In the genomic region with DNA sequence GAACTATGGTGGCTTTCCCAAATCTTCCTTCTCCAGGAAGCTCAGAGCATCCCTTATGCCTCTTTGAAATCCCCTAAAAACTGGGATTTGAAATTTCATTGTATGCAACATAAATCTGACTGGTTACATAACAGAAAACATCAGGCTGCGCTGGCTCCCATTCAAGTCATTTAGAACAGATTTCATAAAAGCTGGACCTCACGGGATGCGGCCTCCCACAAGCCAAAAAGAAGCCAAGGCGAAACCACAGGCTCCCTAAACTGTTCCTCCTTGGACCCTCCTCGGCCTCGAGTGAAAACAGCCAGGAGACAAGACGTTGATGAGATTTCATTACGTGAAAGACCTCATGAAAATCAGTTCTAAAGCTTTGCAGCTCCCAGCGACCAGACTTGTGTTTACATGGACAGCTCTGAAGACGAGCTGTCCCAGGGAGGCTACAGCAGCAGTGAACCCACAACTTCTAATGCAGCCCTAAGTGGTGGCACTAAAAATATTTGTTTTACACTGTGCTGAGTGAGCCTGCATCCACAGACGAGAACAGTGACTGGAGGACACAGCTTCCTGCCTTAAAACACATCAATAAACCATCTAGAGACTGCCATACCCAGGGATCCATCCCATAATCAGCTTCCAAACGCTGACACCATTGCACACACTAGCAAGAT, we compare ENCODE assay signal across 8 mouse cellular contexts.
DNase-seq lines count a peak whose midpoint lies in the region; ATAC-seq and TF ChIP-seq lines count a peak whose summit lies in the region.
"Had no signal": no experiment of that assay in that cellular context is flagged by ENCODE, and none has a peak within 500 bp of the region (broad histone marks: within the 10 kb centered on the region; RNA-seq: fewer than 3 reads in every experiment).

No protein-coding gene starts in this region.

- H3K9ac ChIP-seq in kidney, embryonic 14.5 days (ENCODE audit: low read depth, low read length): no peak overlapping the region
- H3K9ac ChIP-seq: limb, embryonic 15.5 days had no signal

- H3K9me3 ChIP-seq in kidney, embryonic 14.5 days (ENCODE audit: control insufficient read depth, low read length): no peaks in the 10 kb centered on the region
- H3K9me3 ChIP-seq: limb, embryonic 15.5 days had no signal

- H3K36me3 ChIP-seq in kidney, embryonic 14.5 days (ENCODE audit: control insufficient read depth, insufficient read depth, low read length): no peaks in the 10 kb centered on the region
- H3K36me3 ChIP-seq: limb, embryonic 15.5 days had no signal

- H3K4me3 ChIP-seq in layer of hippocampus, adult 2 months: no peak overlapping the region
- H3K4me3 ChIP-seq in kidney, embryonic 14.5 days (ENCODE audit: low read length): no peak overlapping the region
- H3K4me3 ChIP-seq: limb, embryonic 15.5 days had no signal

- no peak for DNase-seq in layer of hippocampus, adult 2 months (ENCODE audit: low spot score in 2 of 2)
- no peak for DNase-seq in layer of hippocampus, postnatal 36 days
- DNase-seq in gastrocnemius, postnatal 14 days: peak; percentile 23
- peak; percentile 42 to 55 for DNase-seq in lung, postnatal 4 days
- no peak for DNase-seq in cerebellum, postnatal 4 days (ENCODE audit: low spot score in 2 of 2)
- DNase-seq in right cerebral cortex, postnatal 14 days: no peak

- no peak for ATAC-seq in kidney, embryonic 14.5 days (ENCODE audit: low FRiP score, low TSS enrichment)

- no peak for TF ChIP-seq CTCF in layer of hippocampus, adult 2 months (conservative IDR thresholded peaks at IDR 0.05)

- no peaks in the 10 kb centered on the region for H3K27me3 ChIP-seq in kidney, embryonic 14.5 days (ENCODE audit: control insufficient read depth, insufficient read depth, low read length)
- H3K27me3 ChIP-seq: limb, embryonic 15.5 days had no signal

- peak overlapping the region; percentile 74 for H3K27ac ChIP-seq in layer of hippocampus, adult 2 months
- H3K27ac ChIP-seq in kidney, embryonic 14.5 days (ENCODE audit: low read depth, low read length): 0 out of 2 replicates have a peak overlapping the region, but pooled peaks have one; percentile 19
- H3K27ac ChIP-seq: limb, embryonic 15.5 days had no signal

- no peaks in the 10 kb centered on the region for H3K4me1 ChIP-seq in kidney, embryonic 14.5 days (ENCODE audit: control insufficient read depth, insufficient read depth, low read length)

- WGBS in kidney, embryonic 14.5 days: 61% methylated on average over 12 of the region's 12 CpGs

- no peak overlapping the region for H3K4me2 ChIP-seq in kidney, embryonic 14.5 days (replicated peaks; ENCODE audit: low read depth, low read length)
- H3K4me2 ChIP-seq: limb, embryonic 15.5 days had no signal

- intact Hi-C loops in gastrocnemius, postnatal 14 days (cut with DNase I; ENCODE audit: low total_unique reads): no loop called here

Comparison
In these comparisons a context has a peak if more than half of its experiments do, and no peak if none do; other contexts are left out.
1. DNase-seq: peak in gastrocnemius, postnatal 14 days (single experiment) and lung, postnatal 4 days (2 of 2); none in layer of hippocampus, adult 2 months (0 of 2), layer of hippocampus, postnatal 36 days (0 of 2), cerebellum, postnatal 4 days (0 of 2) and right cerebral cortex, postnatal 14 days (single experiment).